Mouse (Mus musculus) layer of hippocampus, adult 11-12 months (tissue): Measurements from ENCODE around the gene Keg1.

Source experiments
- DNase-seq: peaks from one replicate; pipeline ENCODE4 v3.0.0; 2022; ENCODE audit warnings: low spot score

The Keg1 gene

GRCm38 (mm10) chr19:12765308-12765707 lies 69.7 kb downstream of the Keg1 start, which contains the start of gene Cntf:
Cntf (minus strand) TSS chr19:12765632.
- DNase-seq = no peak
